In the genomic region with DNA sequence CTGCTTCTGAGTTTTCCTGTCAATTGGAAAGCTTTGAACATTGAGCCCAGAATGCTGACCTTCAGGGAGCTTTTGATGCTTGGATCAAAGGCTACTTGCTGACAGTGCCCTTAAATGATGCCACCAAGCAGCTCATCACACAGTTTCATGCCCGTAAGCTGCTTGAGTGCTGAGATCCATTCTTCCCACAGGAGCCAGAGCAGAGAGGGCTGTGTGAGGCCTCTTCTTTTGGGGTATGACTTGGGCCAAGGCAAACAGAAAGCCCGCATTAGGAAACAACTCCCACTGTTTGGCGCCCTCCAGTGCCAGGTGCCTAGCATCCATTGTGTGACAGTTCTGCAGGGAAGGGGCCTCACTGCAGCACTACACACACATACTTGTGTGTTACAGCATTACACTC, we compare ENCODE assay signal across 7 mouse cellular contexts.
DNase-seq lines count a peak whose midpoint lies in the region; ATAC-seq and TF ChIP-seq lines count a peak whose summit lies in the region.

No protein-coding gene starts in this region.

- H3K4me3 ChIP-seq in left cerebral cortex, adult 2 months, result no peak overlapping the region
- H3K4me3 ChIP-seq in midbrain, embryonic 15.5 days, result no peak overlapping the region

- H3K27me3 ChIP-seq in midbrain, embryonic 15.5 days (replicated peaks), result no peaks in the 10 kb centered on the region

- TF ChIP-seq CTCF in left cerebral cortex, adult 2 months (IDR thresholded peaks at IDR 0.05), result peak; percentile 34

- no peak overlapping the region for H3K27ac ChIP-seq in left cerebral cortex, adult 2 months
- H3K27ac ChIP-seq in midbrain, embryonic 15.5 days, result no peak overlapping the region

- H3K9me3 ChIP-seq in midbrain, embryonic 15.5 days, result no peaks in the 10 kb centered on the region; the same call in 1 of the 2 replicates

- WGBS in midbrain, embryonic 15.5 days, result 23% methylated on average over 3 of the region's 3 CpGs

- intact Hi-C loops in left cerebral cortex, adult 2 months (cut with DNase I), result no loop called here

- no peaks in the 10 kb centered on the region for H3K36me3 ChIP-seq in midbrain, embryonic 15.5 days (replicated peaks)

- no peak overlapping the region for H3K9ac ChIP-seq in midbrain, embryonic 15.5 days

- no peak overlapping the region for H3K4me2 ChIP-seq in midbrain, embryonic 15.5 days

- peak; percentile 49 for ATAC-seq in midbrain, embryonic 15.5 days (replicated peaks)

- peak in 1 of 2 experiments; percentile 27 for DNase-seq in left cerebral cortex, adult 2 months (ENCODE audit: extremely low spot score in 1 of 2, low spot score in 2 of 2)
- no peak for DNase-seq in left cerebral cortex, adult 18-20 months (ENCODE audit: low spot score in 2 of 2)
- DNase-seq in adipocyte (ENCODE audit: low spot score), result peak; percentile 52
- peak; percentile 18 for DNase-seq in cerebellum, adult 9-10 months
- no peak for DNase-seq in B cell, adult 2 months
- no peak for DNase-seq in urinary bladder, postnatal 36 days (ENCODE audit: low spot score in 2 of 2)

- H3K4me1 ChIP-seq in midbrain, embryonic 15.5 days, result peaks cover 43% of the 10 kb centered on the region

Comparison
In these comparisons a context has a peak if more than half of its experiments do, and no peak if none do; other contexts are left out.
1. DNase-seq: peak in adipocyte (single experiment) and cerebellum, adult 9-10 months (single experiment); none in left cerebral cortex, adult 18-20 months (0 of 2), B cell, adult 2 months (0 of 2) and urinary bladder, postnatal 36 days (0 of 2).